Mouse (Mus musculus): ENCODE data around the gene Notch2. TPM values are rescaled to one million over a fixed set of nuclear protein-coding genes. Genes with fewer than 3 reads are reported as not detected.

The Notch2 gene
- total and polyA plus RNA-seq, 3 experiments, result 3.3 to 11.3 (median 11.1) TPM

DNA sequence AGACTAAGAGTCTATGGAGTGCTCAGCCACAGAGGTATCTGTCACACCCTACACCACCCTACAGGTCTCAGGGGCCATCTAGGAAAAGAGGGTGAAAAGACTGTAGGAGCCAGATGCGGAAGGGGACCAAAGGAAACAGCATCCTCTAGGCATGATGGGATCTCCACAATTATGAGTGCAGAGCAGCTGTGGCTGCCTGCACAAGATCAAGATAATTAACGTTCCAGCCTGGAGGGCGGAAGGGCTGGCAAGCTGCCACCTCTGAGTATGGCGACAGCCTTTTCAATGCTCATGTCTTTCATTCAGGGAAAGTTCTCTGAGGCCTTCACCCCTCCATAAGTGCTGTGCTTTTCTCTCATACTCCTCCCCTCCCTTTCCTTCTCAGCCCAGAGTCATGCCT lies 146.0 kb downstream of the Notch2 start:
- dilution Hi-C loops (cut with MboI; ENCODE audit: extremely low pct_ligation_motif_present, extremely low pct_unique_long_range_greater_than_20kb, low sequenced_read_pairs) (no loop called here), in situ Hi-C loops (cut with MboI; ENCODE audit: low pct_ligation_motif_present, low pct_unique_long_range_greater_than_20kb, low sequenced_read_pairs) (loop anchor here (25.0 kb wide), 1 partner anchor 472 kb away; no protein-coding TSS in a partner anchor)
- peaks cover 16 to 28% of the 10 kb centered on the region in 2 experiments for H3K4me1 ChIP-seq (ENCODE audit: control insufficient read depth in 1 of 2, insufficient read depth in 2 of 2)
- no peak overlapping the region for H3K4me3 ChIP-seq (replicated peaks in 1 of 3; ENCODE audit: low read depth in 2 of 3, low read length in 2 of 3, poor library complexity in 1 of 3)
- DNase-seq (ENCODE audit: extremely low read depth), result no peak
- no peaks in the 10 kb centered on the region for H3K79me2 ChIP-seq (replicated peaks; ENCODE audit: control insufficient read depth, extremely low read depth, insufficient read depth, poor library complexity, severe bottlenecking)
- H3K9me3 ChIP-seq (replicated peaks; ENCODE audit: low read length), result no peaks in the 10 kb centered on the region
- peaks cover 0 to 4% of the 10 kb centered on the region in 2 experiments for H3K36me3 ChIP-seq (replicated peaks in 1 of 2; ENCODE audit: control insufficient read depth in 1 of 2, insufficient read depth in 1 of 2, low read length in 1 of 2)
- no peak overlapping the region for H3K9ac ChIP-seq (ENCODE audit: insufficient read depth, low read depth)
- H3K27ac ChIP-seq (ENCODE audit: insufficient read depth, low read depth), result no peak overlapping the region
- TF ChIP-seq JUND (conservative IDR thresholded peaks at IDR 0.05; ENCODE audit: low read depth, low read length) (no peak), SMC3 (IDR thresholded peaks at IDR 0.05; ENCODE audit: low read depth, low read length) (no peak), GABPA (IDR thresholded peaks at IDR 0.05; ENCODE audit: insufficient replicate concordance, low read depth, low read length) (no peak), MAZ (IDR thresholded peaks at IDR 0.05; ENCODE audit: low read depth, low read length) (no peak)
- no peaks in the 10 kb centered on the region for H3K27me3 ChIP-seq (replicated peaks)
- H3K4me2 ChIP-seq (ENCODE audit: insufficient read depth, low read depth, poor library complexity, severe bottlenecking), result no peak overlapping the region

DNA sequence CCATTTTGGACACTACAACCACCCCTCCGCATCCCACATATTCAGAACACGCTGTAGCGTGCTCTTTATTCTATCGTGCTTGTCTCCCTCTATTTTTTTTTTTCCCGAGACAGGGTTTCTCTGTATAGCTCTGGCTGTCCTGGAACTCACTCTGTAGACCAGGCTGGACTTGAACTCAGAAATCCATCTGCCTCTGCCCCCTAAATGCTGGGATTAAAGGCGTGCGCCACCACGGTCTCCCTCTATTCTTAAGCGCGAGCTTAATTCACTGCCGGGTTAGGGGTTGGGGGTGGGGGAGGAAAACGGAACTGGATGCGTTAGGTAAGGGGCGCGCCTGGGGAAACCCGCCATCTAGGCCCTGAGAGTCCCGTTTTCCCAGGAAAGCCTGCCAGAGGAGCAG lies 147.0 kb downstream of the Notch2 start, which contains the start of gene Adam30:
TSS of gene Adam30 (plus strand) at position 301 of the 400 bp plus-strand sequence.
- Histone ChIP-seq H3K36me3 (replicated peaks in 1 of 2; ENCODE audit: control insufficient read depth in 1 of 2, insufficient read depth in 1 of 2, low read length in 1 of 2) (peaks cover 0 to 4% of the 10 kb centered on the region in 2 experiments), H3K9me3 (replicated peaks; ENCODE audit: low read length) (no peaks in the 10 kb centered on the region), H3K27me3 (replicated peaks) (no peaks in the 10 kb centered on the region), H3K27ac (ENCODE audit: insufficient read depth, low read depth) (no peak within 1 kb of the TSS), H3K4me3 (replicated peaks in 1 of 3; ENCODE audit: low read depth in 2 of 3, low read length in 2 of 3, poor library complexity in 1 of 3) (no peak within 1 kb of the TSS), H3K4me2 (ENCODE audit: insufficient read depth, low read depth, poor library complexity, severe bottlenecking) (no peak within 1 kb of the TSS), H3K9ac (ENCODE audit: insufficient read depth, low read depth) (no peak within 1 kb of the TSS), H3K4me1 (ENCODE audit: control insufficient read depth in 1 of 2, insufficient read depth in 2 of 2) (peaks cover 16 to 28% of the 10 kb centered on the region in 2 experiments), H3K79me2 (replicated peaks; ENCODE audit: control insufficient read depth, extremely low read depth, insufficient read depth, poor library complexity, severe bottlenecking) (no peaks in the 10 kb centered on the region)
- dilution Hi-C loops (cut with MboI; ENCODE audit: extremely low pct_ligation_motif_present, extremely low pct_unique_long_range_greater_than_20kb, low sequenced_read_pairs) (no loop called here), in situ Hi-C loops (cut with MboI; ENCODE audit: low pct_ligation_motif_present, low pct_unique_long_range_greater_than_20kb, low sequenced_read_pairs) (loop anchor here (25.0 kb wide), 1 partner anchor 473 kb away; no protein-coding TSS in a partner anchor)
- TF ChIP-seq MEF2A (IDR thresholded peaks at IDR 0.05; ENCODE audit: borderline replicate concordance, low read depth, low read length) (no peak), SMC3 (IDR thresholded peaks at IDR 0.05; ENCODE audit: low read depth, low read length) (no peak), NELFE (IDR thresholded peaks at IDR 0.05; ENCODE audit: low read depth, low read length) (no peak), E2F4 (IDR thresholded peaks at IDR 0.05; ENCODE audit: insufficient replicate concordance, low read depth, low read length) (no peak), JUND (conservative IDR thresholded peaks at IDR 0.05; ENCODE audit: low read depth, low read length) (no peak), KAT2A (IDR thresholded peaks at IDR 0.05; ENCODE audit: insufficient replicate concordance, low read length) (no peak), NRF1 (IDR thresholded peaks at IDR 0.05; ENCODE audit: low read depth, low read length) (no peak), RCOR1 (conservative IDR thresholded peaks at IDR 0.05; ENCODE audit: low read depth, low read length) (no peak), MAX (IDR thresholded peaks at IDR 0.05; ENCODE audit: low read length) (no peak), UBTF (IDR thresholded peaks at IDR 0.05; ENCODE audit: low read depth, low read length) (no peak), CTCF (conservative IDR thresholded peaks at IDR 0.05 in 1 of 2, IDR thresholded peaks at IDR 0.05 in 1 of 2; ENCODE audit: low read depth in 2 of 2, low read length in 2 of 2) (no peak), MXI1 (IDR thresholded peaks at IDR 0.05; ENCODE audit: low read depth, low read length) (no peak), TBP (conservative IDR thresholded peaks at IDR 0.05; ENCODE audit: low read depth, low read length) (no peak), HCFC1 (IDR thresholded peaks at IDR 0.05; ENCODE audit: low read depth, low read length) (no peak), RAD21 (IDR thresholded peaks at IDR 0.05; ENCODE audit: low read depth, low read length) (no peak), ZC3H11A (IDR thresholded peaks at IDR 0.05; ENCODE audit: low read depth, low read length) (no peak), MYC (IDR thresholded peaks at IDR 0.05; ENCODE audit: low read depth, low read length) (no peak), ZMIZ1 (IDR thresholded peaks at IDR 0.05; ENCODE audit: low read depth, low read length) (no peak), POLR2AphosphoS2 (IDR thresholded peaks at IDR 0.05; ENCODE audit: low read depth, low read length) (no peak)
- no peak for DNase-seq (ENCODE audit: extremely low read depth)

Data from CH12.LX (cell line).